Mouse (Mus musculus) MEL (cell line): ENCODE measurements around the gene Kctd19. TPM values are rescaled to one million over a fixed set of nuclear protein-coding genes. Genes with fewer than 3 reads are reported as not detected.

Experiments used
- DNase-seq: peaks from one replicate; pipeline ENCODE4 v3.0.0; 2011; ENCODE audit warnings: low read depth, low spot score
- H3K27ac ChIP-seq: 2 replicates; pipeline ENCODE4 v1.5.1; 2012; ENCODE audit warnings: low read depth, mild to moderate bottlenecking, control low read depth, low read length, moderate library complexity; ENCODE audit not compliant: control insufficient read depth
- H3K27me3 ChIP-seq, 2 experiments: fragments of 150-350 bp in 1 of 2; sonication (generic) in 1 of 2; 2 replicates each; pipeline ENCODE4 v1.6.1; 2012; ENCODE audit warnings: low read length in 2 of 2, mild to moderate bottlenecking in 2 of 2, improper control_type of control experiment in 1 of 2, moderate library complexity in 1 of 2; ENCODE audit not compliant: insufficient read depth in 2 of 2, control insufficient read depth in 1 of 2
- H3K36me3 ChIP-seq, 2 experiments: 2 replicates each; pipeline ENCODE4 v1.6.1; 2012 to 2014; ENCODE audit warnings: low read length in 2 of 2, improper control_type of control experiment in 1 of 2, inconsistent platforms in 1 of 2, mild to moderate bottlenecking in 1 of 2; ENCODE audit not compliant: insufficient read depth in 2 of 2, control insufficient read depth in 1 of 2
- H3K4me1 ChIP-seq, 2 experiments: fragments of 150-350 bp in 1 of 2; sonication (generic) in 1 of 2; 2 replicates each; pipeline ENCODE4 v1.6.1; 2012; ENCODE audit warnings: low read length in 2 of 2, improper control_type of control experiment in 1 of 2, mild to moderate bottlenecking in 1 of 2; ENCODE audit not compliant: insufficient read depth in 2 of 2, control insufficient read depth in 1 of 2
- H3K4me3 ChIP-seq, 2 experiments: fragments of 150-350 bp in 1 of 2; sonication (generic) in 1 of 2; 2 replicates each; pipeline ENCODE4 v1.5.1; 2012; ENCODE audit warnings: low read depth in 2 of 2, low read length in 2 of 2, mild to moderate bottlenecking in 2 of 2, moderate library complexity in 2 of 2, control low read depth in 1 of 2, improper control_type of control experiment in 1 of 2; ENCODE audit not compliant: control insufficient read depth in 1 of 2, insufficient read depth in 1 of 2
- H3K79me2 ChIP-seq: 2 replicates; pipeline ENCODE4 v1.6.1; 2012; ENCODE audit warnings: mild to moderate bottlenecking, low read length, moderate library complexity; ENCODE audit not compliant: control insufficient read depth, poor library complexity, insufficient read depth
- H3K9ac ChIP-seq: 2 replicates; pipeline ENCODE4 v1.6.1; 2012; ENCODE audit warnings: low read depth, mild to moderate bottlenecking, control low read depth, low read length, moderate library complexity; ENCODE audit not compliant: control insufficient read depth, poor library complexity, severe bottlenecking
- H3K9me3 ChIP-seq: fragments of 150-350 bp; sonication (generic); replicated peaks from 2 replicates; pipeline ENCODE4 v1.6.1; 2012; ENCODE audit warnings: mild to moderate bottlenecking, low read length, improper control_type of control experiment, moderate library complexity; ENCODE audit not compliant: insufficient read depth
- ELF1 ChIP-seq: IDR thresholded peaks from 2 replicates; pipeline ENCODE4 v1.6.1; 2014; ENCODE audit warnings: low read depth, mild to moderate bottlenecking, inconsistent platforms, low read length, improper control_type of control experiment, moderate library complexity
- EP300 ChIP-seq, 2 experiments: IDR thresholded peaks; 2 replicates each; pipeline ENCODE4 v1.6.1; 2011; ENCODE audit warnings: improper control_type of control experiment in 2 of 2, low read length in 2 of 2, low read depth in 1 of 2, mild to moderate bottlenecking in 1 of 2
- MAFK ChIP-seq: IDR thresholded peaks from 2 replicates; pipeline ENCODE4 v1.6.1; 2011; ENCODE audit warnings: low read depth, mild to moderate bottlenecking, low read length, improper control_type of control experiment, borderline replicate concordance
- MAX ChIP-seq: IDR thresholded peaks from 2 replicates; pipeline ENCODE4 v1.6.1; 2011; ENCODE audit warnings: low read length, improper control_type of control experiment
- MYB ChIP-seq: IDR thresholded peaks from 2 replicates; pipeline ENCODE4 v1.6.1; 2011; ENCODE audit warnings: mild to moderate bottlenecking, low read depth, low read length, improper control_type of control experiment
- MYC ChIP-seq: IDR thresholded peaks from 2 replicates; pipeline ENCODE4 v1.6.1; 2011; ENCODE audit warnings: low read depth, mild to moderate bottlenecking, low read length, improper control_type of control experiment, moderate library complexity
- NRF1 ChIP-seq: IDR thresholded peaks from 2 replicates; pipeline ENCODE4 v1.6.1; 2014; ENCODE audit warnings: low read depth, mild to moderate bottlenecking, inconsistent platforms, low read length, improper control_type of control experiment, moderate library complexity; ENCODE audit not compliant: poor library complexity, insufficient read depth, severe bottlenecking
- POLR2A ChIP-seq, 2 experiments: IDR thresholded peaks; 2 replicates each; pipeline ENCODE4 v1.6.1; 2011 to 2012; ENCODE audit warnings: low read length in 2 of 2, mild to moderate bottlenecking in 2 of 2, control low read depth in 1 of 2, improper control_type of control experiment in 1 of 2, low read depth in 1 of 2, moderate library complexity in 1 of 2; ENCODE audit not compliant: control insufficient read depth in 1 of 2, insufficient read depth in 1 of 2, poor library complexity in 1 of 2
- POLR2AphosphoS5 ChIP-seq: IDR thresholded peaks from 2 replicates; pipeline ENCODE4 v1.6.1; 2012; ENCODE audit warnings: low read depth, borderline replicate concordance, mild to moderate bottlenecking, inconsistent platforms, low read length, moderate library complexity, mixed read lengths
- TCF12 ChIP-seq: IDR thresholded peaks from 2 replicates; pipeline ENCODE4 v1.6.1; 2014; ENCODE audit warnings: low read depth, mild to moderate bottlenecking, inconsistent platforms, low read length, improper control_type of control experiment, moderate library complexity
- UBTF ChIP-seq: IDR thresholded peaks from 2 replicates; pipeline ENCODE4 v1.6.1; 2012; ENCODE audit warnings: low read depth, mild to moderate bottlenecking, inconsistent platforms, low read length, improper control_type of control experiment, moderate library complexity, borderline replicate concordance; ENCODE audit not compliant: insufficient read depth
- USF1 ChIP-seq: IDR thresholded peaks from 2 replicates; pipeline ENCODE4 v1.6.1; 2014; ENCODE audit warnings: low read depth, mild to moderate bottlenecking, inconsistent platforms, low read length, improper control_type of control experiment, moderate library complexity
- ZKSCAN1 ChIP-seq: IDR thresholded peaks from 2 replicates; pipeline ENCODE4 v1.6.1; 2012; ENCODE audit warnings: low read depth, mild to moderate bottlenecking, inconsistent platforms, low read length, improper control_type of control experiment, moderate library complexity
- ZMIZ1 ChIP-seq: IDR thresholded peaks from 2 replicates; pipeline ENCODE4 v1.6.1; 2012; ENCODE audit warnings: low read depth, mild to moderate bottlenecking, inconsistent platforms, low read length, improper control_type of control experiment, moderate library complexity
- polyA plus RNA-seq, 2 experiments: library from polyadenylated mRNA; stranded (reverse) in 1 of 2; unstranded in 1 of 2; fragments of >175 nt in 1 of 2; fragments of >200 nt in 1 of 2; gene quantifications; 2 replicates each; pipeline versions ENCODE4 v1.2.1 to v1.2.4; 2012; ENCODE audit warnings: low replicate concordance in 2 of 2, low read depth in 1 of 2; ENCODE audit not compliant: insufficient read length in 2 of 2, insufficient read depth in 1 of 2, missing spikeins in 1 of 2
- total RNA-seq: library from RNA; depleted of rRNA; stranded (reverse); fragments of 300-350 nt; gene quantifications from 2 replicates; pipeline ENCODE4 v1.2.3, GENCODE M21; 2012

Gene Kctd19
- total and polyA plus RNA-seq, 3 experiments: not detected

GRCm38 (mm10) chr8:105356681-105357080 lies 56.6 kb downstream of the Kctd19 start:
- Histone ChIP-seq H3K4me3 (no peak overlapping the region), H3K27ac (no peak overlapping the region), H3K27me3 (no peaks in the 10 kb centered on the region), H3K4me1 (no peaks in the 10 kb centered on the region), H3K9me3 (no peaks in the 10 kb centered on the region), H3K36me3 (no peaks in the 10 kb centered on the region), H3K79me2 (no peaks in the 10 kb centered on the region), H3K9ac (no peak overlapping the region)
- no peak for DNase-seq
- no peak for TF ChIP-seq ZMIZ1

GRCm38 (mm10) chr8:105355179-105356024 lies 57.9 kb downstream of the Kctd19 start:
- Histone ChIP-seq H3K27ac (no peak overlapping the region), H3K4me3 (no peak overlapping the region), H3K27me3 (0 out of 4 replicates have a peak, but pooled peaks cover 0 to under 1% of the 10 kb centered on the region in 2 experiments), H3K36me3 (no peaks in the 10 kb centered on the region), H3K9ac (no peak overlapping the region), H3K4me1 (no peaks in the 10 kb centered on the region), H3K9me3 (no peaks in the 10 kb centered on the region), H3K79me2 (no peaks in the 10 kb centered on the region)
- DNase-seq: no peak
- TF ChIP-seq USF1 (no peak), ELF1 (no peak), TCF12 (no peak), MAFK (no peak), NRF1 (no peak), UBTF (no peak), MYC (no peak), MYB (no peak), POLR2AphosphoS5 (no peak), POLR2A (IDR thresholded peaks at IDR 0.05; ENCODE audit: control insufficient read depth in 1 of 2, insufficient read depth in 1 of 2, low read depth in 1 of 2, low read length in 2 of 2, poor library complexity in 1 of 2) (no peak), MAX (no peak), ZKSCAN1 (no peak)

DNA sequence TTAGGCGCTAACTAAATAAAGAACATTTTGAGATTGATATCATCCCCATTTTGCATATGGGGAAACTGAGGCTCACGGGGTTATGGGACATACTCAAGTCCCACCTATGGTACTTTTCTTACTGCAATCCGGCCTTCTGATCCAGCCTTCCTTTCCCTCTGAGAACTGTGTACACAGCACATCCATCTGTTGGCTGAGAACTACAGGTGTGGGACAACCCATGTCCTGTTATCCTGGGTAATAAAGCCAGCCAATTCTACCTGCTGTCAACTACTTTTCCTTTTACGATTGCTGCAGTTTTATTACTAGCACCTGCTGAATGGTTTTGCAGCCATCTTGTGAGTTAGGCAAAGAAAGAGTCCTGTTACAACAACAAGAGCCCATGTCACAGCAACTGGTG lies 58.8 kb downstream of the Kctd19 start:
- H3K4me1 ChIP-seq: no peaks in the 10 kb centered on the region
- DNase-seq: no peak
- H3K27me3 ChIP-seq: peaks cover 4 to 6% of the 10 kb centered on the region in 2 experiments; a peak in 2 of 4 replicates
- H3K36me3 ChIP-seq: no peaks in the 10 kb centered on the region
- no peak for TF ChIP-seq EP300 (IDR thresholded peaks at IDR 0.05; ENCODE audit: low read depth in 1 of 2, low read length in 2 of 2)
- H3K9ac ChIP-seq: no peak overlapping the region
- no peaks in the 10 kb centered on the region for H3K79me2 ChIP-seq
- H3K27ac ChIP-seq: no peak overlapping the region
- no peak overlapping the region for H3K4me3 ChIP-seq
- no peaks in the 10 kb centered on the region for H3K9me3 ChIP-seq
